Mouse (Mus musculus) heart, embryonic 11.5 days (tissue): ENCODE results near the gene Prr5l. TPM values are rescaled to one million over a fixed set of nuclear protein-coding genes. Genes with fewer than 3 reads are reported as not detected.
A peak's percentile ranks its signal among the peaks of the same experiment; 100 is the strongest.

Source experiments
- ATAC-seq: fragments of 200-750 bp; cut with Nextera tagmentation; replicated peaks from 2 replicates; pipeline ENCODE4 v1.8.0; 2017; ENCODE audit warnings: moderate library complexity; ENCODE audit not compliant: insufficient number of reproducible peaks, low FRiP score, low TSS enrichment
- H3K27ac ChIP-seq: fragments of 300-500 bp; sonication (generic); 2 replicates; pipeline ENCODE4 v1.5.1; 2014; ENCODE audit warnings: mild to moderate bottlenecking, low read depth, low read length
- H3K27me3 ChIP-seq: fragments of 300-500 bp; sonication (generic); 2 replicates; pipeline ENCODE4 v1.6.1; 2014; ENCODE audit warnings: mild to moderate bottlenecking, low read length, mixed read lengths; ENCODE audit not compliant: control insufficient read depth, insufficient read depth
- H3K36me3 ChIP-seq: fragments of 300-500 bp; sonication (generic); 2 replicates; pipeline ENCODE4 v1.6.1; 2014; ENCODE audit warnings: mild to moderate bottlenecking, low read length, moderate library complexity, mixed read lengths; ENCODE audit not compliant: control insufficient read depth, insufficient read depth
- H3K4me1 ChIP-seq: fragments of 300-500 bp; sonication (generic); 2 replicates; pipeline ENCODE4 v1.6.1; 2014; ENCODE audit warnings: low read length; ENCODE audit not compliant: control insufficient read depth, insufficient read depth
- H3K4me2 ChIP-seq: fragments of 300-500 bp; sonication (generic); 2 replicates; pipeline ENCODE4 v1.6.1; 2014; ENCODE audit warnings: mild to moderate bottlenecking, moderate library complexity
- H3K4me3 ChIP-seq: fragments of 300-500 bp; sonication (generic); 2 replicates; pipeline ENCODE4 v1.5.1; 2014; ENCODE audit warnings: low read depth, low read length
- H3K9ac ChIP-seq: fragments of 300-500 bp; sonication (generic); 2 replicates; pipeline ENCODE4 v1.6.1; 2014; ENCODE audit warnings: mild to moderate bottlenecking, low read depth, low read length, moderate library complexity
- H3K9me3 ChIP-seq: fragments of 300-500 bp; sonication (generic); replicated peaks from 2 replicates; pipeline ENCODE4 v1.6.1; 2016; ENCODE audit warnings: low read length; ENCODE audit not compliant: control insufficient read depth
- WGBS: fragments of 180-500 bp; shearing (Covaris S2); extraction: QIAGEN DNeasy Blood & Tissue Kit; methylation state at CpG from one replicate; pipeline ENCODE4 v1.1.7; 2014; ENCODE audit not compliant: insufficient replicate concordance; 5-methylcytosine and 5-hydroxymethylcytosine counted together
- polyA plus RNA-seq: library from polyadenylated mRNA; unstranded; fragments of >200 nt; fragmentation: Nextera tagmentation; extraction: Ambion mirVana; gene quantifications from 2 replicates; pipeline ENCODE4 v1.2.1, GENCODE M21; 2014

Prr5l gene
- polyA plus RNA-seq, 1 experiment from 2014 or later: 9.2 TPM

GRCm38 (mm10) chr2:101909326-101910080 is 26.7 kb upstream of the Prr5l start:
- no peak overlapping the region for H3K9ac ChIP-seq
- H3K27me3 ChIP-seq: no peaks in the 10 kb centered on the region
- no peak for ATAC-seq
- 83% methylated on average over 15 of the region's 15 CpGs for WGBS
- no peaks in the 10 kb centered on the region for H3K9me3 ChIP-seq
- H3K27ac ChIP-seq: no peak overlapping the region
- no peaks in the 10 kb centered on the region for H3K36me3 ChIP-seq
- 0 out of 2 replicates have a peak, but pooled peaks cover 2% of the 10 kb centered on the region for H3K4me1 ChIP-seq
- H3K4me2 ChIP-seq: no peak overlapping the region
- H3K4me3 ChIP-seq: no peak overlapping the region

GRCm38 (mm10) chr2:101908773-101909172 is 25.9 kb upstream of the Prr5l start:
- Histone ChIP-seq H3K4me2 (no peak overlapping the region), H3K4me1 (0 out of 2 replicates have a peak, but pooled peaks cover 2% of the 10 kb centered on the region), H3K9me3 (no peaks in the 10 kb centered on the region), H3K4me3 (no peak overlapping the region), H3K9ac (no peak overlapping the region), H3K36me3 (no peaks in the 10 kb centered on the region), H3K27ac (no peak overlapping the region), H3K27me3 (no peaks in the 10 kb centered on the region)
- ATAC-seq: no peak
- 65% methylated on average over 13 of the region's 13 CpGs for WGBS

GRCm38 (mm10) chr2:101907386-101908022 is 24.7 kb upstream of the Prr5l start:
- H3K9ac ChIP-seq: no peak overlapping the region
- 68% methylated on average over 10 of the region's 10 CpGs for WGBS
- no peak for ATAC-seq

GRCm38 (mm10) chr2:101906379-101906690 is 23.5 kb upstream of the Prr5l start:
- Histone ChIP-seq H3K9me3 (no peaks in the 10 kb centered on the region), H3K9ac (no peak overlapping the region), H3K4me2 (peak overlapping the region; percentile 56), H3K27ac (no peak overlapping the region), H3K36me3 (no peaks in the 10 kb centered on the region), H3K4me1 (0 out of 2 replicates have a peak, but pooled peaks cover 2% of the 10 kb centered on the region), H3K4me3 (no peak overlapping the region), H3K27me3 (no peaks in the 10 kb centered on the region)
- 64% methylated on average over 5 of the region's 5 CpGs for whole genome bisulfite sequencing
- no peak for ATAC-seq

More at GRCm38 (mm10) chr2:101907386-101908022, 24.7 kb upstream of the Prr5l start:
- Histone ChIP-seq H3K9me3 (no peaks in the 10 kb centered on the region), H3K27ac (no peak overlapping the region), H3K4me2 (no peak overlapping the region), H3K4me3 (no peak overlapping the region), H3K27me3 (no peaks in the 10 kb centered on the region), H3K4me1 (0 out of 2 replicates have a peak, but pooled peaks cover 2% of the 10 kb centered on the region), H3K36me3 (no peaks in the 10 kb centered on the region)

- no peaks in the 10 kb centered on the region for H3K27me3 ChIP-seq
- 0 out of 2 replicates have a peak, but pooled peaks cover 2% of the 10 kb centered on the region for H3K4me1 ChIP-seq
- H3K36me3 ChIP-seq: no peaks in the 10 kb centered on the region
- no peaks in the 10 kb centered on the region for H3K9me3 ChIP-seq
- 24% methylated on average over 21 of the region's 21 CpGs for WGBS
- H3K9ac ChIP-seq: peak overlapping the region; percentile 12; the same call in 1 of the 2 replicates
- 0 out of 2 replicates have a peak overlapping the region, but pooled peaks have one; percentile 13 for H3K4me3 ChIP-seq
- H3K4me2 ChIP-seq: peak overlapping the region; percentile 56
- H3K27ac ChIP-seq: no peak overlapping the region
- ATAC-seq: no peak
These were observed 22.9 kb upstream of the Prr5l start for GRCm38 (mm10) chr2:101905534-101906378.

- no peaks in the 10 kb centered on the region for H3K9me3 ChIP-seq
- H3K27ac ChIP-seq: no peak overlapping the region
- H3K4me1 ChIP-seq: 0 out of 2 replicates have a peak, but pooled peaks cover 2% of the 10 kb centered on the region
- 82% methylated on average over 4 of the region's 4 CpGs for WGBS
- H3K9ac ChIP-seq: no peak overlapping the region
- no peaks in the 10 kb centered on the region for H3K36me3 ChIP-seq
- H3K4me2 ChIP-seq: no peak overlapping the region
- no peaks in the 10 kb centered on the region for H3K27me3 ChIP-seq
- ATAC-seq: no peak
- no peak overlapping the region for H3K4me3 ChIP-seq
These were observed 19.4 kb upstream of the Prr5l start for GRCm38 (mm10) chr2:101902196-101902595.

GRCm38 (mm10) chr2:101896425-101897204 is 13.8 kb upstream of the Prr5l start:
- Histone ChIP-seq H3K4me1 (no peaks in the 10 kb centered on the region), H3K9ac (no peak overlapping the region), H3K27ac (no peak overlapping the region), H3K27me3 (no peaks in the 10 kb centered on the region), H3K4me3 (no peak overlapping the region), H3K4me2 (no peak overlapping the region), H3K9me3 (no peaks in the 10 kb centered on the region), H3K36me3 (no peaks in the 10 kb centered on the region)
- ATAC-seq: no peak
- 71% methylated on average over 10 of the region's 10 CpGs for WGBS

GRCm38 (mm10) chr2:101894126-101894525 is 11.3 kb upstream of the Prr5l start:
- no peak overlapping the region for H3K4me2 ChIP-seq
- no peaks in the 10 kb centered on the region for H3K4me1 ChIP-seq
- no peak overlapping the region for H3K4me3 ChIP-seq
- H3K27me3 ChIP-seq: no peaks in the 10 kb centered on the region
- H3K27ac ChIP-seq: no peak overlapping the region
- no peaks in the 10 kb centered on the region for H3K9me3 ChIP-seq
- H3K36me3 ChIP-seq: no peaks in the 10 kb centered on the region
- no peak overlapping the region for H3K9ac ChIP-seq
- ATAC-seq: no peak
- WGBS: 86% methylated on average over 3 of the region's 3 CpGs
